Mouse (Mus musculus): ENCODE results near the gene Olfr206.
"Not testable (repeated sequence)": the region's sequence is repeated elsewhere in the genome, so short reads cannot be mapped to it uniquely, and the experiment has no call there.

The Olfr206 gene

GRCm38 (mm10) chr16:59349146-59349545, at the start of gene Olfr206:
Gene Olfr206 (minus strand): TSS chr16:59349246.
- no peak for DNase-seq

DNA sequence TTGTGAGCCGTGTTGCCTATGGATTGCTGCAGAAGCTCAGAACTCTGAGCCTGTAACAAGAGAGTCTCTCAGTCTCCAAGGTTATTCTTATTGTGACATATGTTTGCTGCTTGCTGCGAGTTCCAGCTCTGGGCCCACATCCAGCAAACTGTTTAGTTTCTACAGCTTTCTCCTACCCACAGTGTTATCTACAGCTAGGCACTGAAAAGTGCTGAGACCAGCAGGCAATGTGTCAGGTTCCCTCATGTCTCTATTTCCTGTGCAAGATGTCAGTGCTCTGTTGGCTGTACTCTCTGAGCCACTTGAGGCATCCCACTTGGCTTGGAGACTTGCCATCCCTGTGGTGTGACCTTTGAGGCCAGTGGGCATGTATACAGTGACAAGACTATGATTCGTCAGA, 44.3 kb upstream of the Olfr206 start:
- DNase-seq, result no peak

DNA sequence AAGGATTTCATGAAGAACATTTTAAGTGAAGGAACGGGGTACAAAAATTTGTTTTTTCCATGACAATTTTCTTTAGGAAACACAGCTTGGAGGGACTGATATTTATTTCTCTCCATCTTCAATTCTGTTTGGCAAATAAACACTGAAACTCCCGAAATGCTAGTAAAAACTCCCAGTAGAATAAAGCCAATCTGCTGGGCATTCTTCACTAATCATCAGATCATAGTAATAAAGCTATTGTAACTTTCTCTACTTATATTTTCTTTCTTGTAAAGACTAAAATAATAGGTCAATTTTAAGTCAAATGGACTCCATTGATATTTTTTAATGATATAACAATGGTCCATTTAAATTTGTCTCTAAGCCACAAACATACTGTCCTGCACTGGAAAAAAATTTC, 14.8 kb upstream of the Olfr206 start, which contains the start of gene Olfr209:
Gene Olfr209, minus strand, starts transcription at position 101 of the 400 bp plus-strand sequence.
- no peak for DNase-seq

- DNase-seq, result no peak
Measured at GRCm38 (mm10) chr16:59331038-59331437, 18.0 kb downstream of the Olfr206 start, which contains the start of gene Olfr205. Gene Olfr205 (minus strand): TSS chr16:59331138.

GRCm38 (mm10) chr16:59323262-59323661, 25.8 kb downstream of the Olfr206 start:
- not testable (repeated sequence) for DNase-seq

GRCm38 (mm10) chr16:59318148-59318547, 30.9 kb downstream of the Olfr206 start, which contains the start of gene Olfr204:
Gene Olfr204 (minus strand): TSS chr16:59318248.
- no peak for DNase-seq

- DNase-seq, result no peak
Measured at GRCm38 (mm10) chr16:59298581-59298980, 50.5 kb downstream of the Olfr206 start, which contains the start of gene Olfr203. Gene Olfr203 (plus strand): TSS chr16:59298881.
